Mouse (Mus musculus) myocyte (in vitro differentiated cells): ENCODE results near the gene 1700123O20Rik.

Experiments
- CEBPB ChIP-seq: IDR thresholded peaks from 2 replicates; pipeline ENCODE4 v1.6.1; 2011; ENCODE audit warnings: mild to moderate bottlenecking, moderate library complexity; ENCODE audit not compliant: poor library complexity, insufficient read depth, severe bottlenecking
- E2F4 ChIP-seq: IDR thresholded peaks from one replicate; pipeline ENCODE4 v1.6.1; 2011; ENCODE audit warnings: mild to moderate bottlenecking, control low read depth, moderate library complexity; ENCODE audit not compliant: insufficient read depth
- MAX ChIP-seq: IDR thresholded peaks from one replicate; pipeline ENCODE4 v1.6.1; 2011; ENCODE audit warnings: low read depth, mild to moderate bottlenecking, control low read depth
- MYOD1 ChIP-seq, 3 experiments: IDR thresholded peaks; one replicate each; pipeline ENCODE4 v1.6.1; 2011; ENCODE audit warnings: control low read depth in 2 of 3, low read depth in 2 of 3, mild to moderate bottlenecking in 2 of 3, moderate library complexity in 1 of 3; ENCODE audit not compliant: insufficient read length in 2 of 3, control insufficient read depth in 1 of 3
- MYOG ChIP-seq, 3 experiments: IDR thresholded peaks; one replicate each; pipeline ENCODE4 v1.6.1; 2011; ENCODE audit warnings: control low read depth in 2 of 3, low read depth in 2 of 3, mild to moderate bottlenecking in 2 of 3; ENCODE audit not compliant: insufficient read length in 2 of 3, control insufficient read depth in 1 of 3, insufficient read depth in 1 of 3
- POLR2A ChIP-seq: IDR thresholded peaks from one replicate; pipeline ENCODE4 v1.6.1; 2011; ENCODE audit warnings: low read depth, mild to moderate bottlenecking, control low read depth, moderate library complexity; ENCODE audit not compliant: insufficient read length
- POLR2AphosphoS2 ChIP-seq: IDR thresholded peaks from one replicate; pipeline ENCODE4 v1.6.1; 2011; ENCODE audit warnings: low read depth, control low read depth; ENCODE audit not compliant: insufficient read length
- REST ChIP-seq: IDR thresholded peaks from one replicate; pipeline ENCODE4 v1.6.1; 2011; ENCODE audit warnings: mild to moderate bottlenecking, control low read depth, moderate library complexity; ENCODE audit not compliant: insufficient read depth, insufficient read length
- TCF12 ChIP-seq: IDR thresholded peaks from one replicate; pipeline ENCODE4 v1.6.1; 2011; ENCODE audit warnings: mild to moderate bottlenecking, control low read depth; ENCODE audit not compliant: poor library complexity, insufficient read depth, severe bottlenecking
- USF1 ChIP-seq: IDR thresholded peaks from one replicate; pipeline ENCODE4 v1.6.1; 2011; ENCODE audit warnings: low read depth, mild to moderate bottlenecking, control low read depth, moderate library complexity

DNA sequence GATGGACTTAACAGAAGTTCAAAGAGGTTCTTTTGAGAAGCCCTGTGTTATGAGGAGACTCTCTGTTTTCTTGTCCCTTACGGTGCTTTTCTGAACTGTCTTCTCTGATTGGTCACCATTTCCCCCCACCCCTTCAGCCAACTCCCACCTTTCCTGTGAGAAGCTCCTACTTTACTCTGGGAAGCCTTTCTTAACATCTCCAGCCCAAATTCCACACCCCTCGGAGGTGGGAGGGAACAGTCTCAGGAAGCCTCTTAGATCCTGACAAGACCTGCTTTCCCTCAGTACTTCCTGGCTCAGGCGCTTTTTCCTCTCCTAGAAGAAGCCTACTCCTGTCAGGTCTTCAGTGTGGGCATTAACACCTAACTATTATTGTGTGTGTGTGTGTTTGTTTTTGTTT, 13.6 kb downstream of the 1700123O20Rik start:
- TF ChIP-seq POLR2A (no peak), MYOD1 (IDR thresholded peaks at IDR 0.05; ENCODE audit: control insufficient read depth in 1 of 3, insufficient read length in 2 of 3, low read depth in 2 of 3) (no peak), E2F4 (no peak), MYOG (IDR thresholded peaks at IDR 0.05; ENCODE audit: control insufficient read depth in 1 of 3, insufficient read depth in 1 of 3, insufficient read length in 2 of 3, low read depth in 2 of 3) (no peak), USF1 (no peak), MAX (no peak), REST (no peak), POLR2AphosphoS2 (no peak), CEBPB (no peak), TCF12 (no peak)
